Mouse (Mus musculus): ENCODE results near the gene St3gal3. TPM values are rescaled to one million over a fixed set of nuclear protein-coding genes. Genes with fewer than 3 reads are reported as not detected.
A peak's percentile ranks its signal among the peaks of the same experiment; 100 is the strongest.

St3gal3 gene
- polyA plus RNA-seq, 1 experiment from 2014 or later = 5.1 TPM

GRCm38 (mm10) chr4:117926545-117927482, 207.9 kb downstream of the St3gal3 start:
- H3K9me3 ChIP-seq (ENCODE audit: low read length) = no peaks in the 10 kb centered on the region
- TF ChIP-seq EP300 (IDR thresholded peaks at IDR 0.05; ENCODE audit: low read depth) = no peak
- peaks cover 72% of the 10 kb centered on the region for H3K27me3 ChIP-seq (ENCODE audit: insufficient read depth, low read length)
- peak overlapping the region; percentile 71 for H3K4me2 ChIP-seq (ENCODE audit: low read depth, low read length)
- peak; percentile 39 for DNase-seq
- H3K36me3 ChIP-seq (replicated peaks; ENCODE audit: insufficient read depth, low read length) = no peaks in the 10 kb centered on the region
- H3K27ac ChIP-seq (ENCODE audit: low read depth) = no peak overlapping the region
- 2% methylated on average over 64 of the region's 71 CpGs for WGBS (ENCODE audit: insufficient replicate concordance)
- peak; percentile 13; the same call in 1 of the 2 replicates for ATAC-seq
- H3K4me3 ChIP-seq (ENCODE audit: low read depth, low read length) = peak overlapping the region; percentile 45
- no peak overlapping the region for H3K9ac ChIP-seq (replicated peaks)
- H3K4me1 ChIP-seq (ENCODE audit: insufficient read depth) = peaks cover 28% of the 10 kb centered on the region

GRCm38 (mm10) chr4:117924916-117925315, 209.8 kb downstream of the St3gal3 start:
- H3K4me1 ChIP-seq (ENCODE audit: insufficient read depth) = peaks cover 28% of the 10 kb centered on the region
- WGBS (ENCODE audit: insufficient replicate concordance) = 42% methylated on average over 6 of the region's 6 CpGs
- H3K27me3 ChIP-seq (ENCODE audit: insufficient read depth, low read length) = peaks cover 62% of the 10 kb centered on the region
- no peak for DNase-seq
- H3K9me3 ChIP-seq (ENCODE audit: low read length) = no peaks in the 10 kb centered on the region
- no peaks in the 10 kb centered on the region for H3K36me3 ChIP-seq (replicated peaks; ENCODE audit: insufficient read depth, low read length)
- no peak for ATAC-seq
- H3K4me2 ChIP-seq (ENCODE audit: low read depth, low read length) = no peak overlapping the region
- no peak overlapping the region for H3K4me3 ChIP-seq (ENCODE audit: low read depth, low read length)
- no peak overlapping the region for H3K27ac ChIP-seq (ENCODE audit: low read depth)
- no peak overlapping the region for H3K9ac ChIP-seq (replicated peaks)
- no peak for TF ChIP-seq EP300 (IDR thresholded peaks at IDR 0.05; ENCODE audit: low read depth)
- TF ChIP-seq CTCF (IDR thresholded peaks at IDR 0.05; ENCODE audit: low read depth) = no peak

DNA sequence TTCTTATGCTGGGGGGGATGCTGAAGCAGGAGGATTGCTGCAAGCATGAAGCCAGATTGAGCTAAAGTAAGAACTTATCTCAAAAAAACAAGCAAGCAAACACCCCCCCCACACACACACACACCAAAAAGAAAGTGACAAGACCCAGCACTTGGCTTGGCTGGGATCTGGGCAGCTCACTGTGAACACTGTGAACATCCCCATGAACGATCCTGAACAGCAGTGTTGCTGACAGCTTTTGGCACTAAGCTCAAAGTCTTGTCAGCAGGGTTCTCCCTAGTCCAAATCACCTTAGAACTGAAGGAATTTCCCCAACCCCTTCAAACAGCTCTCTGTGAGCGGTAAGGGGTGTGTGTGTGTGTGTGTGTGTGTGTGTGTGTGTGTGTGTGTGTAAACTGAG, 211.3 kb downstream of the St3gal3 start:
- DNase-seq = no peak
- H3K4me3 ChIP-seq (ENCODE audit: low read depth, low read length) = no peak overlapping the region
- no peak for ATAC-seq
- no peak for TF ChIP-seq EP300 (IDR thresholded peaks at IDR 0.05; ENCODE audit: low read depth)
- no peak overlapping the region for H3K9ac ChIP-seq (replicated peaks)
- H3K4me1 ChIP-seq (ENCODE audit: insufficient read depth) = peaks cover 13% of the 10 kb centered on the region
- H3K36me3 ChIP-seq (replicated peaks; ENCODE audit: insufficient read depth, low read length) = no peaks in the 10 kb centered on the region
- no peak overlapping the region for H3K4me2 ChIP-seq (ENCODE audit: low read depth, low read length)
- H3K9me3 ChIP-seq (ENCODE audit: low read length) = no peaks in the 10 kb centered on the region
- 49% methylated on average over 2 of the region's 2 CpGs for WGBS (ENCODE audit: insufficient replicate concordance)
- peaks cover 48% of the 10 kb centered on the region for H3K27me3 ChIP-seq (ENCODE audit: insufficient read depth, low read length)
- no peak overlapping the region for H3K27ac ChIP-seq (ENCODE audit: low read depth)

- H3K4me3 ChIP-seq (ENCODE audit: low read depth, low read length) = no peak overlapping the region
- no peaks in the 10 kb centered on the region for H3K36me3 ChIP-seq (replicated peaks; ENCODE audit: insufficient read depth, low read length)
- TF ChIP-seq CTCF (IDR thresholded peaks at IDR 0.05; ENCODE audit: low read depth) = no peak
- no peak for TF ChIP-seq EP300 (IDR thresholded peaks at IDR 0.05; ENCODE audit: low read depth)
- H3K4me2 ChIP-seq (ENCODE audit: low read depth, low read length) = no peak overlapping the region
- H3K27ac ChIP-seq (ENCODE audit: low read depth) = no peak overlapping the region
- H3K27me3 ChIP-seq (ENCODE audit: insufficient read depth, low read length) = peaks cover 27% of the 10 kb centered on the region
- no peak for ATAC-seq
- DNase-seq = no peak
- no peak overlapping the region for H3K9ac ChIP-seq (replicated peaks)
- H3K4me1 ChIP-seq (ENCODE audit: insufficient read depth) = peaks cover 4% of the 10 kb centered on the region
- WGBS (ENCODE audit: insufficient replicate concordance) = 88% methylated on average over 2 of the region's 2 CpGs
- H3K9me3 ChIP-seq (ENCODE audit: low read length) = no peaks in the 10 kb centered on the region
Observed at GRCm38 (mm10) chr4:117921358-117921757, 213.4 kb downstream of the St3gal3 start.

- no peak overlapping the region for H3K27ac ChIP-seq (ENCODE audit: low read depth)
- H3K4me2 ChIP-seq (ENCODE audit: low read depth, low read length) = no peak overlapping the region
- no peak for ATAC-seq
- H3K4me1 ChIP-seq (ENCODE audit: insufficient read depth) = peaks cover 23% of the 10 kb centered on the region
- no peak for TF ChIP-seq CTCF (IDR thresholded peaks at IDR 0.05; ENCODE audit: low read depth)
- 0 out of 2 replicates have a peak, but pooled peaks cover 4% of the 10 kb centered on the region for H3K27me3 ChIP-seq (ENCODE audit: insufficient read depth, low read length)
- no peak for DNase-seq
- no peaks in the 10 kb centered on the region for H3K9me3 ChIP-seq (ENCODE audit: low read length)
- no peak overlapping the region for H3K4me3 ChIP-seq (ENCODE audit: low read depth, low read length)
- no peak overlapping the region for H3K9ac ChIP-seq (replicated peaks)
- 44% methylated on average over 5 of the region's 5 CpGs for WGBS (ENCODE audit: insufficient replicate concordance)
- H3K36me3 ChIP-seq (replicated peaks; ENCODE audit: insufficient read depth, low read length) = no peaks in the 10 kb centered on the region
Observed at GRCm38 (mm10) chr4:117918762-117919161, 216.0 kb downstream of the St3gal3 start.

DNA sequence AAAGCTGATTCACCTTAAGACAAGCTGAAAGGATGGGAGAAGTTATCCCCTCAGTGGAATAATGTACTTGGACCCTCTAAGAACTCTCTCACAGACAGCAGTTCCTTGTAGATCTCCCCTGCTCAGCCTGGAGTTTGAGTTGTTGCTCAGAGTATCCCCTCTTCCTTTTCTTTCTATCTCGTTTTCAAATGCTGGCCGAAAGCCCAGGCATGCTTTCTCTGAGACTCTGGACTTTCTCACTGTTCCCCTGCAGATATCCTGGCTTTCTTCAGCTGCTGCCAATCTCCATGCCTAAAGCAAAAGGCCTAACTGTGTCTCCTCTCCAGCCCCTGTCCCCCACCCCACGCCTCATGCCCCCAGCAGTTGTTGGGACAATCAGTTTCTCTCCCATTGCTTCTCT, 216.5 kb downstream of the St3gal3 start:
- Histone ChIP-seq H3K4me3 (ENCODE audit: low read depth, low read length) (no peak overlapping the region), H3K27ac (ENCODE audit: low read depth) (no peak overlapping the region), H3K9ac (replicated peaks) (no peak overlapping the region), H3K4me2 (ENCODE audit: low read depth, low read length) (no peak overlapping the region), H3K4me1 (ENCODE audit: insufficient read depth) (peaks cover 28% of the 10 kb centered on the region), H3K27me3 (ENCODE audit: insufficient read depth, low read length) (0 out of 2 replicates have a peak, but pooled peaks cover 2% of the 10 kb centered on the region), H3K36me3 (replicated peaks; ENCODE audit: insufficient read depth, low read length) (no peaks in the 10 kb centered on the region), H3K9me3 (ENCODE audit: low read length) (no peaks in the 10 kb centered on the region)
- TF ChIP-seq CTCF (IDR thresholded peaks at IDR 0.05; ENCODE audit: low read depth) (no peak), EP300 (IDR thresholded peaks at IDR 0.05; ENCODE audit: low read depth) (no peak)
- DNase-seq (no peak), ATAC-seq (no peak)
- WGBS (ENCODE audit: insufficient replicate concordance) = 53% methylated on average over 3 of the region's 3 CpGs
